Mouse (Mus musculus) ovary, adult 18-20 months (tissue): ENCODE data around the gene Jsrp1.

Source experiments
- DNase-seq: peaks from one replicate; pipeline ENCODE4 v3.0.0; 2022; ENCODE audit warnings: low spot score, mixed read lengths

The Jsrp1 gene

GRCm38 (mm10) chr10:80808985-80809632, 4.2 kb downstream of the Jsrp1 start:
- DNase-seq = no peak

- no peak for DNase-seq
These were observed 5.0 kb downstream of the Jsrp1 start for GRCm38 (mm10) chr10:80808099-80808984.

- DNase-seq = peak; percentile 78
These were observed 6.2 kb downstream of the Jsrp1 start for GRCm38 (mm10) chr10:80807057-80807627.

- no peak for DNase-seq
These were observed 6.8 kb downstream of the Jsrp1 start for GRCm38 (mm10) chr10:80806341-80807056.

GRCm38 (mm10) chr10:80805925-80806324, 7.4 kb downstream of the Jsrp1 start:
- DNase-seq = no peak

GRCm38 (mm10) chr10:80805322-80805721, 8.0 kb downstream of the Jsrp1 start:
- no peak for DNase-seq

- peak; percentile 66 for DNase-seq
These were observed 8.4 kb downstream of the Jsrp1 start, which contains the start of gene Amh for GRCm38 (mm10) chr10:80804916-80805315. TSS of gene Amh (plus strand) at chr10:80805243.

- DNase-seq = no peak
These were observed 9.0 kb downstream of the Jsrp1 start for GRCm38 (mm10) chr10:80804340-80804739.

GRCm38 (mm10) chr10:80802996-80803395, 10.3 kb downstream of the Jsrp1 start:
- DNase-seq = no peak

- DNase-seq = no peak
These were observed 10.9 kb downstream of the Jsrp1 start for GRCm38 (mm10) chr10:80802204-80802912.

- DNase-seq = no peak
These were observed 14.2 kb downstream of the Jsrp1 start for GRCm38 (mm10) chr10:80799070-80799566.

- peak; percentile 95 for DNase-seq
These were observed 14.9 kb downstream of the Jsrp1 start, which contains the start of the genes Sf3a2 and Plekhj1 for GRCm38 (mm10) chr10:80798150-80799006. TSS of gene Sf3a2 (plus strand) at chr10:80798198. TSS of gene Plekhj1 (minus strand) at chr10:80798626.

- DNase-seq = no peak
These were observed 15.8 kb downstream of the Jsrp1 start for GRCm38 (mm10) chr10:80797186-80798149.

GRCm38 (mm10) chr10:80796307-80796848, 16.9 kb downstream of the Jsrp1 start:
- DNase-seq = no peak

GRCm38 (mm10) chr10:80794750-80795149, 18.5 kb downstream of the Jsrp1 start:
- no peak for DNase-seq

- no peak for DNase-seq
These were observed 19.5 kb downstream of the Jsrp1 start for GRCm38 (mm10) chr10:80793803-80794202.

- DNase-seq = no peak
These were observed 20.1 kb downstream of the Jsrp1 start for GRCm38 (mm10) chr10:80793033-80793784.
